Mouse (Mus musculus): ENCODE results near the gene Slc6a16.

GRCm38 (mm10) chr7:45238723-45239496 is 2.0 kb upstream of the Slc6a16 start, which contains the start of gene Cd37:
- TF ChIP-seq CTCF (IDR thresholded peaks at IDR 0.05; ENCODE audit: low read depth) (no peak), EP300 (IDR thresholded peaks at IDR 0.05; ENCODE audit: low read depth) (no peak)
